Mouse (Mus musculus) midbrain, embryonic 16.5 days (tissue): ENCODE results near the gene Gpr137. TPM values are rescaled to one million over a fixed set of nuclear protein-coding genes. Genes with fewer than 3 reads are reported as not detected.
A peak's percentile ranks its signal among the peaks of the same experiment; 100 is the strongest.

Source experiments
- ATAC-seq: fragments of 200-750 bp; cut with Nextera tagmentation; 2 replicates; pipeline ENCODE4 v1.8.0; 2017; ENCODE audit warnings: moderate TSS enrichment
- H3K27ac ChIP-seq: fragments of 300-500 bp; sonication (generic); 2 replicates; pipeline ENCODE4 v1.5.1; 2014; ENCODE audit warnings: mild to moderate bottlenecking, low read length, mixed read lengths
- H3K27me3 ChIP-seq: fragments of 300-500 bp; sonication (generic); 2 replicates; pipeline ENCODE4 v1.6.1; 2014; ENCODE audit warnings: low read depth, low read length, mixed read lengths; ENCODE audit not compliant: control insufficient read depth, insufficient read depth
- H3K36me3 ChIP-seq: fragments of 300-500 bp; sonication (generic); 2 replicates; pipeline ENCODE4 v1.6.1; 2014; ENCODE audit warnings: mild to moderate bottlenecking, low read length, moderate library complexity, mixed read lengths; ENCODE audit not compliant: control insufficient read depth, insufficient read depth
- H3K4me1 ChIP-seq: fragments of 300-500 bp; sonication (generic); 2 replicates; pipeline ENCODE4 v1.6.1; 2014; ENCODE audit warnings: mild to moderate bottlenecking, low read length, mixed read lengths; ENCODE audit not compliant: control insufficient read depth, insufficient read depth
- H3K4me2 ChIP-seq: fragments of 300-500 bp; sonication (generic); 2 replicates; pipeline ENCODE4 v1.6.1; 2014; ENCODE audit warnings: mild to moderate bottlenecking, low read length, mixed read lengths
- H3K4me3 ChIP-seq: fragments of 300-500 bp; sonication (generic); 2 replicates; pipeline ENCODE4 v1.5.1; 2014; ENCODE audit warnings: low read depth, mild to moderate bottlenecking, low read length, moderate library complexity, mixed read lengths
- H3K9ac ChIP-seq: fragments of 300-500 bp; sonication (generic); 2 replicates; pipeline ENCODE4 v1.6.1; 2014; ENCODE audit warnings: low read depth, low read length, mixed read lengths
- H3K9me3 ChIP-seq: fragments of 300-500 bp; sonication (generic); replicated peaks from 2 replicates; pipeline ENCODE4 v1.6.1; 2014; ENCODE audit warnings: mild to moderate bottlenecking, low read length, mixed read lengths; ENCODE audit not compliant: control insufficient read depth, poor library complexity, severe bottlenecking
- WGBS: fragments of 180-500 bp; shearing (Covaris S2); extraction: QIAGEN DNeasy Blood & Tissue Kit; methylation state at CpG from one replicate; pipeline ENCODE4 v1.1.7; 2014; 5-methylcytosine and 5-hydroxymethylcytosine counted together
- polyA plus RNA-seq: library from polyadenylated mRNA; unstranded; fragments of >200 nt; fragmentation: Nextera tagmentation; extraction: Ambion mirVana; gene quantifications from 2 replicates; pipeline ENCODE4 v1.2.1, GENCODE M21; 2015

Gpr137 gene
- polyA plus RNA-seq, 1 experiment from 2014 or later, result 69.7 TPM

DNA sequence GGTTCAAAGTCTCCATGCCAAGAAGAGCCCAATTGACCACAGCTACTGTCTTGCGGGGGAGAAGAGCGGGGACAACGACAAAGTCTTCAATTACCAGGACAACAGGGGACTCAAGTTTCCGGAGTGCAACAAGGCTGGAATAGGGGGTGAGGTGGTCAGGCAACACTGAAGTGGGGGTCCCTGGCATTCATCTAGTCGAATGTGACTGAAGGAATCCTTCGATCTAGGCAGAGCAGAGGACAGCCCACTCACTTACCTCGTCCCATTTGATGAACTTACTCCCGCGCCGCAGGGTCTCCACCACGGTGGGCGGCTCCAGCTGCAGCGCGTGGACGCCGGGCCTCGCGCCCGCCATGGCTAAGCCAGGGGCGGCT, 27.0 kb upstream of the Gpr137 start:
- Histone ChIP-seq H3K36me3 (no peaks in the 10 kb centered on the region), H3K27me3 (peaks cover 21% of the 10 kb centered on the region), H3K4me2 (peak overlapping the region; percentile 44), H3K4me1 (peaks cover 15% of the 10 kb centered on the region), H3K4me3 (peak overlapping the region; percentile 40), H3K9me3 (no peaks in the 10 kb centered on the region), H3K9ac (peak overlapping the region; percentile 38; the same call in 1 of the 2 replicates), H3K27ac (no peak overlapping the region)
- under 1% methylated on average over 20 of the region's 20 CpGs for WGBS
- ATAC-seq, result no peak

DNA sequence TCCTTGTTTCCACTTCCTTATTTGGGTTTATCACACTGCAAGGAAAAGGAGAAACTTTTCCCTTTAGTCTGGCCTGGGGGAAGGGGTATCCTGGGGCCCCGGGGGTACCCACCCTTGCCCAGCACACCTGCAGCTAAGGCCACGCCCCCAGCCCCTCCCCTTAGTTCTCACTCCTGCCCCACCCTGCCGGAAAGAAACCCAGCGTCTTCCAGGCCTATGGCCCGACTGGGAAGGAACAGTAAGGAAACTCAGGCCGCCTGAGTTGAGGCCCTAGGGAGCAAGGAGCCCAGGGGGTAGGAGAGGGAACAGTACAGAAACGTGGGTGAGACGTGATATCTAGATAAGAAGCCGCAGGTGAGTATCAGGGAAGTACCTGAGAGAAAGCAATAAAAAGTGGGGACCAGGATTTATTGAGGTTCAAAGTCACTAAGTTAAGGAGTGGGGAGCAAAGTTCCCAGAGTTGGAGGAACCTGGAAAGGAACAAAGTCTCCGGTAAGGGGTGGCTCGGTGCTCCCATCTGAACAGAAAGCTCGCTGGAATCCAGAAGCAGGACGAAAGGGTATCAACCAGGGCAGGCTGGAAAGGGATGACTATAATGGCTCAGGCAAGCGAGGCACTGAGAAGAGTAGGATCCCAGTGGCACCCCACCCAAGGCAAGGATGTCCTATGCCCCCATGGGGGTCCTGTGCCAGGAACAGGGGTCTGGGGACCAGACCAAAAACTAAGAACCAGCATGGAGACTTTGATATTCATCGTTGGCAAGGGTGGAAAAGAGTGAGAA, 26.4 kb upstream of the Gpr137 start:
- no peaks in the 10 kb centered on the region for H3K36me3 ChIP-seq
- H3K27ac ChIP-seq, result no peak overlapping the region
- no peaks in the 10 kb centered on the region for H3K9me3 ChIP-seq
- peak overlapping the region; percentile 44 for H3K4me2 ChIP-seq
- H3K4me1 ChIP-seq, result peaks cover 11% of the 10 kb centered on the region
- peak overlapping the region; percentile 40; the same call in 1 of the 2 replicates for H3K4me3 ChIP-seq
- no peak overlapping the region for H3K9ac ChIP-seq
- no peak for ATAC-seq
- WGBS, result 17% methylated on average over 15 of the region's 15 CpGs
- H3K27me3 ChIP-seq, result peaks cover 21% of the 10 kb centered on the region

DNA sequence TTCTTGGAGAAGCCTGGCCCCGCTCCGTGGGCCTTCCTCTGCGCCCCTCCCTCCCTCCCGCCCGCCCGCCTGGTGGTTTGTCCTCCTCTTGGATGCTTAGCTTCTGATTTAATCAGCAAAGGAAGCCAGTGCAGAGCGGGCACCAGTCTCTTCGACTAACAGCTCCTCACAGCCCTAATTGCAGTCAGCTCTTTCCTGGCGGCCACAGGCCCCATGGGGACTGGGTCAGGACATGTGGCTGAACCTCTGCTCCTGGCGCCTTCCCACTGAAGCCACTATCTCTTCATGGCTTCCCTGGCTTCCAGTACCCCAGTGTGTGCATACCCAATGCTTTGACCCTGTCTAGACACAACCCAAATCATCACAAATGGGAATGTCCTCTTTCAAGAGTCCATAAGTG, 14.2 kb upstream of the Gpr137 start:
- H3K4me1 ChIP-seq, result peaks cover 9% of the 10 kb centered on the region
- no peaks in the 10 kb centered on the region for H3K9me3 ChIP-seq
- H3K4me2 ChIP-seq, result no peak overlapping the region
- H3K9ac ChIP-seq, result no peak overlapping the region
- 81% methylated on average over 10 of the region's 10 CpGs for WGBS
- H3K36me3 ChIP-seq, result no peaks in the 10 kb centered on the region
- no peaks in the 10 kb centered on the region for H3K27me3 ChIP-seq
- no peak overlapping the region for H3K4me3 ChIP-seq
- ATAC-seq, result no peak
- H3K27ac ChIP-seq, result no peak overlapping the region

DNA sequence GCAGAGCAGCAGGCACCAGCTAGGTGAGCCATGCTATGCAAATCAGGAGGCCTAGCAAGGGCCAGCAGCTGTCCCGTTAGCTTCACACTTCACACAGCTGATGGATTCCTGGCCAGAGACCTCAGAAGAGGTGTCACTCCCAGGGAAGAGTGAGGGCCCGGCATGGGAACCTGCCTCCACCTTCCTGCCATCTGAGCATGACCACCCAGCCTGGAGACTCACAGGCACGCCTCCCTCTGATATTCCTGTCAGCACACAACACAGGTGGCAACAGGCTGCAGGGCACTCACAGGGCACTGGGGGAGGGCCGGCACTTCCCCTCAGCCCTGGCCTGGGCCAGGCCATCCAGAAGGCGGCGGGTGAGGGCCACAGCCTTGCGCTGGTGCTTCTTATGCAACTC, 13.1 kb upstream of the Gpr137 start:
- Histone ChIP-seq H3K9me3 (no peaks in the 10 kb centered on the region), H3K4me3 (no peak overlapping the region), H3K27ac (no peak overlapping the region), H3K27me3 (no peaks in the 10 kb centered on the region), H3K4me1 (peaks cover 9% of the 10 kb centered on the region), H3K4me2 (no peak overlapping the region), H3K9ac (no peak overlapping the region), H3K36me3 (no peaks in the 10 kb centered on the region)
- ATAC-seq, result no peak
- WGBS, result 91% methylated on average over 7 of the region's 7 CpGs

DNA sequence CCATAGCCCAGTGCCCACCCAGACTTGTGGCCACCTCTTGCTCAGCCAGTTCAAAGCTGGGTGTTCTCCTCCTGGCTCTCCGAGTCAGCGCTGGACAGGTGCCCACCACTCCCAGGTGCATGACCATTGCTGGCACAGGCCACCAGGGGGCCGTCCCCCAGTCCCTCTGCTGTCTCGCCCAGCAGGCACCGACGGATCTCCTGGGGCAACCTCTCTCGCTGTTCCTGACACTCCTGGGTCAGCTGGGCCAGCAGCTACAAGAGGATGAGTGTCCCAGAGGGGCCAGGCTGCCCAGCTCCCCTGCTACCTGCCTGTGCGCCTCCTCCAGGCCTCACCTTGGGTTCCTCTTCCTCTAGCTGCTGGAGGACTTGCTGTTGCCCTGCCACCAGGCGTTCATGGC, 11.8 kb upstream of the Gpr137 start:
- Histone ChIP-seq H3K4me1 (peaks cover 17% of the 10 kb centered on the region), H3K27me3 (no peaks in the 10 kb centered on the region), H3K9ac (no peak overlapping the region), H3K4me3 (no peak overlapping the region), H3K27ac (no peak overlapping the region), H3K36me3 (no peaks in the 10 kb centered on the region), H3K4me2 (no peak overlapping the region), H3K9me3 (no peaks in the 10 kb centered on the region)
- WGBS, result 53% methylated on average over 9 of the region's 9 CpGs
- ATAC-seq, result no peak

DNA sequence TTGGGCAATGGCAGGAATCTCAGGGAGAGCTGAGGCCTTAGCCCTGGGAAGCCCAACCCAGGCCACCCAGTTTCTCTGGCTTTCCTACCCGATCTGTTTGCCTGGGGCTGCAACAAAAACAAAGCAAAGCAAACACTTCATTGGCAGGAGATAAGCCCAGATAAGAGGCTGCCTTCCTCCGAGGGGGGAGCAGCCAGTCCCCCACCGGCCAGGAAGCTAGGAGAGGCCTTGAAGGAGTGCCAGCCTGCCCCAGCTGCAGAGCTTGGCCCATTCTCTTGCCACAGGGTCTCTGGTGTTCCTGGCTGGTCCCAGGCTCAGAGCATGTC, 10.4 kb upstream of the Gpr137 start:
- no peak for ATAC-seq
- 19% methylated on average over 3 of the region's 3 CpGs for WGBS
- Histone ChIP-seq H3K27me3 (no peaks in the 10 kb centered on the region), H3K27ac (peak overlapping the region; percentile 93), H3K4me3 (peak overlapping the region; percentile 61), H3K9ac (peak overlapping the region; percentile 70), H3K4me1 (peaks cover 17% of the 10 kb centered on the region), H3K9me3 (no peaks in the 10 kb centered on the region), H3K4me2 (peak overlapping the region; percentile 82), H3K36me3 (no peaks in the 10 kb centered on the region)

DNA sequence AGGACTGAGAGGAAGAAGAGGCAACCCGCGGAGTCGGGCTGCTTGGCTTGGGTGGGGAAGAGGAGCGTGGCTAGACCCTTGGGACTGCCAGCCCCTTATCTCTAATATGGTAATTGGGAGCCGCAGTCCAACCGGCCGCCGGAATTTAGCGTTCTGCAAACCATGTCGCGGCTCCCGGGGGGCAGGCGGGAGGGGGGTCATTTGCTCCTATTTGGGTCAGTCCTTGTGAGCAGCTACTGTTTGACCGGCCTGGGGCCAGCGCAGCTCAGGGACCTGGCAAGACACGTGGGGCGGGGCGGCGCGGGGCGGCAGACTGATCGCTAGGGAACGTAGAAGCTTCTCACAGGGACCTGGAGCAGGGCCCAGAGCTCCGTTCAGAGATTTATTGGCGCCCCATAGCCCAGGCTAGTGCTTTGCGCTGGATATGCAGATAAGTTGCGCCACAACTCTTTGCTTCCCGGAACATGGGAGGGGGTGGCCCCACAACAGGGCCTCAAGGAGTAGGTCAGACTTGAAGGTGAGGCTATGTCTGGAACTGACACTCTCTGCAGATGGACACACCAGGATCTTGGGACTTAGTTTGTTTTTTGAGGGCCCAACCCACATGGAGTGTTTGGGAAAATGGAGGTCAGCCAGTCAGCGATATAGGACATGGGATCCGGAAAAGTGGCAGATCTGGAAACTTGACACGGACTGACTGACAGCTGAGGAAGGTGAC, 9.9 kb upstream of the Gpr137 start:
- 3% methylated on average over 31 of the region's 31 CpGs for WGBS
- ATAC-seq, result peak; percentile 33
- H3K9ac ChIP-seq, result peak overlapping the region; percentile 70

DNA sequence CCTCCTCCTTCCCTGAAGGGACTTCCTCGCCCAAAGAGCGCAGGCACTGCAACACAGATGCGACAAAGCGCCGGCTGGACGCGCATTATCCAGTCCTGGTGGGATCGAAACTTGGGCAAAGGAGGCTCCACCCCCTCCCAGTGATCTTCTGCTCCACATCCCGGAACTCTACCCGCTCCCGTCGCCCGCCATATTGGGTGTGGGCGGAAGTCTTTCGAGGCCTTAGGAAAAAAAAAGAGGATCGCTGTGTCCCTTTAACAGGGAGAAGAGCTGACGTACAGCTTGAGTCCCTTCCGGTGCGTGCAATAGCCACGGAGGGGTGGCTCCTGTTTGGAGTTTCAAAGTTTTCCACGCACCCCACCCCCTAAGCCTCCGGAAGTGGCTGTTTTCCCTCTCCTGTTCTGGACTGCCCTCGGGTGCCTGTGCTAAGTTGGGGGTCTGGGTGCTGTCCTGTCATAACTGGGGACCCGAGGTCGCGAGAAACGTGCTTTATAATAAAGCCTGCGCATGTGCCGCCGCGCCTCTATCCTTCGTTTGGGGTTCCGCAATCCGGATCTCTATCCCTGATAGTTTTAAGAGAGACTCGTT, 9.2 kb upstream of the Gpr137 start:
- H3K9me3 ChIP-seq, result no peaks in the 10 kb centered on the region
- WGBS, result under 1% methylated on average over 35 of the region's 35 CpGs
- peak; percentile 84 for ATAC-seq

More for the DNA sequence above, 9.9 kb upstream of the Gpr137 start:
- Histone ChIP-seq H3K4me3 (peak overlapping the region; percentile 61), H3K9me3 (no peaks in the 10 kb centered on the region), H3K36me3 (no peaks in the 10 kb centered on the region), H3K4me2 (peak overlapping the region; percentile 82), H3K4me1 (peaks cover 17% of the 10 kb centered on the region), H3K27me3 (no peaks in the 10 kb centered on the region), H3K27ac (peak overlapping the region; percentile 93)

More for the DNA sequence above, 9.2 kb upstream of the Gpr137 start:
- H3K9ac ChIP-seq, result peak overlapping the region; percentile 70
- peak overlapping the region; percentile 61 for H3K4me3 ChIP-seq
- H3K27me3 ChIP-seq, result no peaks in the 10 kb centered on the region
- no peaks in the 10 kb centered on the region for H3K36me3 ChIP-seq
- peak overlapping the region; percentile 93 for H3K27ac ChIP-seq
- peaks cover 17% of the 10 kb centered on the region for H3K4me1 ChIP-seq
- peak overlapping the region; percentile 82 for H3K4me2 ChIP-seq
